Mouse (Mus musculus) heart, postnatal 0 days (tissue): ENCODE measurements at regions not wholly inside any gene's neighbourhood (a gene's known extent, or its start where the extent isn't known, plus 50 kb on each side); places are given as distances from the start of the nearest gene placed in this dataset.

ENCODE experiments used
- CTCF ChIP-seq: IDR thresholded peaks from 2 replicates; pipeline ENCODE4 v1.5.1; 2016; ENCODE audit warnings: antibody characterized with exemption, control low read depth, low read depth
- EP300 ChIP-seq: IDR thresholded peaks from 2 replicates; pipeline ENCODE4 v1.6.1; 2016; ENCODE audit warnings: antibody characterized with exemption, low read depth

- TF ChIP-seq CTCF, result no peak
- no peak for TF ChIP-seq EP300
Measured at GRCm38 (mm10) chr2:167849999-167850552, 81.8 kb upstream of the Ptpn1 start.
